Mouse (Mus musculus): Measurements from ENCODE around the gene Chrna10.

GRCm38 (mm10) chr7:102100868-102101267 is 15.8 kb downstream of the Chrna10 start:
- TF ChIP-seq POLR2A (IDR thresholded peaks at IDR 0.05; ENCODE audit: control insufficient read depth in 1 of 2, insufficient read depth in 1 of 2, low read depth in 1 of 2, low read length in 2 of 2, poor library complexity in 1 of 2) = no peak
- TF ChIP-seq RCOR1 (IDR thresholded peaks at IDR 0.05; ENCODE audit: low read depth, low read length) = no peak
- TF ChIP-seq KAT2A (conservative IDR thresholded peaks at IDR 0.05; ENCODE audit: low read depth, low read length) = no peak
- no peak for TF ChIP-seq HCFC1 (IDR thresholded peaks at IDR 0.05; ENCODE audit: low read depth, low read length)
- TF ChIP-seq CTCF (IDR thresholded peaks at IDR 0.05 in 2 of 3, conservative IDR thresholded peaks at IDR 0.05 in 1 of 3; ENCODE audit: control insufficient read depth in 1 of 3, insufficient read depth in 1 of 3, low read depth in 2 of 3, low read length in 3 of 3, poor library complexity in 1 of 3, severe bottlenecking in 1 of 3) = no peak
- TF ChIP-seq ETS1 (IDR thresholded peaks at IDR 0.05; ENCODE audit: low read depth, low read length) = no peak
